In the genomic region with DNA sequence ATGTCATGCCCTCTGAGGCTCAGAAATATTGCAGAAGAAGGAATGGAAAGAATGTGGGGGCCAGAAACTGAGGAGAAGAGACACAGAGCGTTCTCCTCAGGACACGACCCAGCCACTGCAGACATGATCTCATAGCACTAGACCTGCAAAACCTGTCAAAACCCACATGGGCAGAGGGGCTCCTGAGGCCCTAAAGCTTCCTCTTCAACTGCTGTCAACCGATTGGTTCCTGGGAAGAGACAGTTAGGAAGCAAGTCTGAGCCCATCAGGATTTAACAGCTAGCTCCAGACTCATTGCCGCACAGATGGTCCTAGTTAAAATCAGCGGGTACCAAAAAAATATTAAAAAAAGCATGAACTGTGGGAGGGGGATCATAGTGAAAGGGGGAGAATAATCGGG, we compare ENCODE assay signal across 17 mouse cellular contexts.
"Had no signal": no experiment of that assay in that cellular context is flagged by ENCODE, and none has a peak within 500 bp of the region (broad histone marks: within the 10 kb centered on the region; RNA-seq: fewer than 3 reads in every experiment).

No protein-coding gene starts in this region.

- ATAC-seq: liver, postnatal 0 days; midbrain, embryonic 13.5 days had no signal

- H3K9me3 ChIP-seq: kidney, embryonic 15.5 days; liver, embryonic 13.5 days; lung, embryonic 15.5 days; midbrain, embryonic 13.5 days; neural tube, embryonic 15.5 days had no signal

- H3K36me3 ChIP-seq: kidney, embryonic 15.5 days; liver, embryonic 13.5 days; lung, embryonic 15.5 days; midbrain, embryonic 13.5 days; neural tube, embryonic 15.5 days had no signal

- H3K4me3 ChIP-seq: kidney, embryonic 15.5 days; liver, embryonic 13.5 days; lung, embryonic 15.5 days; megakaryocyte, embryonic 14.5 days; midbrain, embryonic 13.5 days; myocyte; neural tube, embryonic 15.5 days had no signal

- H3K4me1 ChIP-seq: liver, embryonic 13.5 days; megakaryocyte, embryonic 14.5 days; midbrain, embryonic 13.5 days; neural tube, embryonic 15.5 days had no signal

- H3K27me3 ChIP-seq: kidney, embryonic 15.5 days; liver, embryonic 13.5 days; lung, embryonic 15.5 days; megakaryocyte, embryonic 14.5 days; midbrain, embryonic 13.5 days; neural tube, embryonic 15.5 days had no signal

- DNase-seq: kidney, adult 2 months; kidney, postnatal 25 days; layer of hippocampus, postnatal 36 days; liver; liver, embryonic 13.5 days; liver, postnatal 0 days; lung, postnatal 14 days; right cerebral cortex, adult 18-20 months; right cerebral cortex, postnatal 25 days; thymus, postnatal 4 days had no signal

- H3K4me2 ChIP-seq: kidney, embryonic 15.5 days; liver, embryonic 13.5 days; lung, embryonic 15.5 days; midbrain, embryonic 13.5 days; neural tube, embryonic 15.5 days had no signal

- H3K27ac ChIP-seq: kidney, embryonic 15.5 days; liver, embryonic 13.5 days; lung, embryonic 15.5 days; macrophage; midbrain, embryonic 13.5 days; neural tube, embryonic 15.5 days had no signal

- H3K9ac ChIP-seq: kidney, embryonic 15.5 days; liver, embryonic 13.5 days; liver, postnatal 0 days; lung, embryonic 15.5 days; midbrain, embryonic 13.5 days; neural tube, embryonic 15.5 days had no signal
